Mouse (Mus musculus): ENCODE data around the gene Ush1g. TPM values are rescaled to one million over a fixed set of nuclear protein-coding genes. Genes with fewer than 3 reads are reported as not detected.

Ush1g gene
- polyA plus RNA-seq, 1 experiment from 2014 or later: 0.06 TPM

- Histone ChIP-seq H3K27me3 (ENCODE audit: control insufficient read depth, insufficient read depth, low read length) (peaks cover 20% of the 10 kb centered on the region), H3K4me1 (ENCODE audit: control insufficient read depth, insufficient read depth, low read length) (no peaks in the 10 kb centered on the region; the same call in 1 of the 2 replicates), H3K9me3 (replicated peaks; ENCODE audit: control insufficient read depth, low read length) (no peaks in the 10 kb centered on the region), H3K36me3 (ENCODE audit: control insufficient read depth, insufficient read depth, low read length) (no peaks in the 10 kb centered on the region), H3K4me2 (no peak overlapping the region), H3K9ac (ENCODE audit: low read depth, low read length) (no peak overlapping the region), H3K4me3 (ENCODE audit: low read depth, low read length) (no peak overlapping the region), H3K27ac (ENCODE audit: low read depth, low read length) (0 out of 2 replicates have a peak overlapping the region, but pooled peaks have one; percentile 19)
- 34% methylated on average over 3 of the region's 3 CpGs for WGBS (ENCODE audit: insufficient replicate concordance)
- ATAC-seq (replicated peaks; ENCODE audit: insufficient number of reproducible peaks, low FRiP score, low TSS enrichment): no peak
Measured at GRCm38 (mm10) chr11:115359293-115359692, 37.5 kb upstream of the Ush1g start.

- Histone ChIP-seq H3K27me3 (ENCODE audit: control insufficient read depth, insufficient read depth, low read length) (peaks cover 20% of the 10 kb centered on the region), H3K27ac (ENCODE audit: low read depth, low read length) (no peak overlapping the region), H3K4me1 (ENCODE audit: control insufficient read depth, insufficient read depth, low read length) (no peaks in the 10 kb centered on the region; the same call in 1 of the 2 replicates), H3K4me2 (no peak overlapping the region), H3K9ac (ENCODE audit: low read depth, low read length) (no peak overlapping the region), H3K4me3 (ENCODE audit: low read depth, low read length) (no peak overlapping the region), H3K9me3 (replicated peaks; ENCODE audit: control insufficient read depth, low read length) (no peaks in the 10 kb centered on the region), H3K36me3 (ENCODE audit: control insufficient read depth, insufficient read depth, low read length) (no peaks in the 10 kb centered on the region)
- ATAC-seq (replicated peaks; ENCODE audit: insufficient number of reproducible peaks, low FRiP score, low TSS enrichment): no peak
- 19% methylated on average over 5 of the region's 5 CpGs for WGBS (ENCODE audit: insufficient replicate concordance)
Measured at GRCm38 (mm10) chr11:115358468-115358867, 36.6 kb upstream of the Ush1g start.

DNA sequence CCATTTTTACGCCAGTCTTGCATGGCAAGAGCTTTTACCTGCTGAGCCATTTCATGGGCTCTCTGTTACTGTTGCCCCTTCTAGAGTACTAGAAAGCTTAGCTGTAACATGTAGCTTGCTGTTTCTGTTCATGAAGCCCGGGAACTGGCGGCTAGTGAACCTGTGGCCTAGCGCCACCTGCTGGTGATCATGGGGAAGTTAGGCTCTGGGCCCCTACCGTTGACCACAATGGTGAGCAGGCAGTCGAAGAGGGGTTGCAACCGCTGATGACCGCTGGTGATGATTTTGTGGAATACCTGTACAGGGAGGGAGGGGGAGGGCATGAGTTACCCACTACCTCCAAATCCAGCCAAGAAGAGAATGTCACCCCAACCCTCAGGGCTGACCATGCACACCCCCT is 32.3 kb upstream of the Ush1g start:
- H3K27me3 ChIP-seq (ENCODE audit: control insufficient read depth, insufficient read depth, low read length): peaks cover 23% of the 10 kb centered on the region
- no peak overlapping the region for H3K9ac ChIP-seq (ENCODE audit: low read depth, low read length)
- no peaks in the 10 kb centered on the region; the same call in 1 of the 2 replicates for H3K4me1 ChIP-seq (ENCODE audit: control insufficient read depth, insufficient read depth, low read length)
- no peaks in the 10 kb centered on the region for H3K36me3 ChIP-seq (ENCODE audit: control insufficient read depth, insufficient read depth, low read length)
- ATAC-seq (replicated peaks; ENCODE audit: insufficient number of reproducible peaks, low FRiP score, low TSS enrichment): 0 out of 2 replicates have a peak, but pooled peaks have one; percentile 19
- H3K4me3 ChIP-seq (ENCODE audit: low read depth, low read length): no peak overlapping the region
- no peak overlapping the region for H3K4me2 ChIP-seq
- WGBS (ENCODE audit: insufficient replicate concordance): 9% methylated on average over 8 of the region's 8 CpGs
- H3K27ac ChIP-seq (ENCODE audit: low read depth, low read length): no peak overlapping the region
- H3K9me3 ChIP-seq (replicated peaks; ENCODE audit: control insufficient read depth, low read length): no peaks in the 10 kb centered on the region

DNA sequence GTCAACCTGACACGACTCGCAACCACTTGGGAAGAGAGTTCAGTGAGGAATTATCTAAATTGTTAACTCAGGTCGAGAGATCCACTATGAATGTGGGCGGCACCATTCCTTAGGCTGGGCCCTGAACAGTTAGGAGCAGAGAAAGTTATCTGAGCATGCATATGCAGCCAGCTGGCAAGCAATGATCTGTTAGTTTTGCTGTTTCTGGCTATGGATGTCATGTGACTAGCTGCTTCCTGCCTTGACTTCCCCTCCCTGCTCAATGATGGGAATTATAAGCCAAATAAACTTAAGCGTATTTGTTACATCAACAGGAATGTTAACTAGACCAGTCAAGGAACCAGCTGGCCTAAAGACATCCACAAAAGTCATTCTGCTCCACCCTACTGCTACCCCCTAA is 31.5 kb upstream of the Ush1g start:
- H3K27me3 ChIP-seq (ENCODE audit: control insufficient read depth, insufficient read depth, low read length): peaks cover 27% of the 10 kb centered on the region
- 83% methylated on average over 5 of the region's 5 CpGs for WGBS (ENCODE audit: insufficient replicate concordance)
- H3K36me3 ChIP-seq (ENCODE audit: control insufficient read depth, insufficient read depth, low read length): no peaks in the 10 kb centered on the region
- no peaks in the 10 kb centered on the region for H3K9me3 ChIP-seq (replicated peaks; ENCODE audit: control insufficient read depth, low read length)
- ATAC-seq (replicated peaks; ENCODE audit: insufficient number of reproducible peaks, low FRiP score, low TSS enrichment): no peak
- H3K27ac ChIP-seq (ENCODE audit: low read depth, low read length): no peak overlapping the region
- H3K4me3 ChIP-seq (ENCODE audit: low read depth, low read length): no peak overlapping the region
- no peak overlapping the region for H3K4me2 ChIP-seq
- H3K9ac ChIP-seq (ENCODE audit: low read depth, low read length): no peak overlapping the region
- H3K4me1 ChIP-seq (ENCODE audit: control insufficient read depth, insufficient read depth, low read length): no peaks in the 10 kb centered on the region

DNA sequence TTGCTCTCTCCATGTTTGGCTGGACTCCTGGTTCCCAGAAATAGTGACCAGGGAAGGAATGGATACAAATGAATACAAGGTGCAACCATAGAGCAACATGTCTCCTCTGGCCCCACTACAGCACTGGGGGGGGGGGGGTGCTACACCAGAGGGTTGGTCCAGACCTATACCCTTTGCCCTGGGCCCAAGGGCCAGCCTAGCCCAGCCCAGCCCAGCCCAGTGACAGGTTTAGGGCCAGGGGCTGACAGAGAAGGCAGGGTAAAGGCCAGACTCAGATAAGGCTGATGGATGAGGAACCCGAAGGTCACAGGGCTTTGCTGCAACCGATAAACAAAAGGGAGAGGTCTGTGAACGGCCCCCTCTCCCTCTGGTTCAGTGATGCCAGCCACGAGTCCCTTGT is 28.1 kb upstream of the Ush1g start:
- Histone ChIP-seq H3K4me1 (ENCODE audit: control insufficient read depth, insufficient read depth, low read length) (no peaks in the 10 kb centered on the region), H3K4me3 (ENCODE audit: low read depth, low read length) (no peak overlapping the region), H3K36me3 (ENCODE audit: control insufficient read depth, insufficient read depth, low read length) (no peaks in the 10 kb centered on the region), H3K9me3 (replicated peaks; ENCODE audit: control insufficient read depth, low read length) (no peaks in the 10 kb centered on the region), H3K9ac (ENCODE audit: low read depth, low read length) (no peak overlapping the region), H3K4me2 (no peak overlapping the region), H3K27me3 (ENCODE audit: control insufficient read depth, insufficient read depth, low read length) (peaks cover 39% of the 10 kb centered on the region), H3K27ac (ENCODE audit: low read depth, low read length) (no peak overlapping the region)
- 46% methylated on average over 4 of the region's 4 CpGs for WGBS (ENCODE audit: insufficient replicate concordance)
- ATAC-seq (replicated peaks; ENCODE audit: insufficient number of reproducible peaks, low FRiP score, low TSS enrichment): no peak

DNA sequence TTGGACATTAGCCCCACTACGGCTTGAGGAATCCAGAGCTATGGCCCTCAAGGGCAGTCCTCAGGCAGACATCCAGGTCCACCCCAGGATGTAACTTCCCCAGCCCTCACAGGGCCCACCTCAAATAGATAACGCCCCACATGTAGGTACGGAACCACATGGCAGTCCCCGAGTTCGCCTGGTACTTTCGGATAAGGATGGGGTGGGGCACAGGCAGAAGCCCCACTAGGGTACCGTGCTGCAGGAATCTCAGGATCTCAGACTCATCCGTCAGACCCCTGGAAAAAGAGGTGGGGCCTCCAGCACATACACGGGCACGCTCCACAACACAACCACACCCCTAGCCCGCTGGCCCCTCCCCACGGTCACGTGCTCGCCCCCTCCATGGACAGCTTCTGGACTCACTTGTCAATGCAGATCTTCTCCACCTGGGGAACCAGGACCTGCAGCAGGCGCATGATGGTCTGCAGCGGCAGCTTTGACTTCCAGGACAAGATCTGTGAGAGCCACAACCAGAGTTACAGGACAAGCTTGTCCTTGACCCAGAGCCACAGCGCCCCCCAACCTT is 26.9 kb upstream of the Ush1g start:
- Histone ChIP-seq H3K27me3 (ENCODE audit: control insufficient read depth, insufficient read depth, low read length) (peaks cover 46% of the 10 kb centered on the region), H3K9ac (ENCODE audit: low read depth, low read length) (no peak overlapping the region), H3K4me1 (ENCODE audit: control insufficient read depth, insufficient read depth, low read length) (no peaks in the 10 kb centered on the region), H3K4me2 (peak overlapping the region; percentile 12; the same call in 1 of the 2 replicates), H3K27ac (ENCODE audit: low read depth, low read length) (no peak overlapping the region), H3K9me3 (replicated peaks; ENCODE audit: control insufficient read depth, low read length) (no peaks in the 10 kb centered on the region), H3K36me3 (ENCODE audit: control insufficient read depth, insufficient read depth, low read length) (no peaks in the 10 kb centered on the region), H3K4me3 (ENCODE audit: low read depth, low read length) (no peak overlapping the region)
- 46% methylated on average over 17 of the region's 17 CpGs for WGBS (ENCODE audit: insufficient replicate concordance)
- ATAC-seq (replicated peaks; ENCODE audit: insufficient number of reproducible peaks, low FRiP score, low TSS enrichment): no peak

- Histone ChIP-seq H3K9me3 (replicated peaks; ENCODE audit: control insufficient read depth, low read length) (no peaks in the 10 kb centered on the region), H3K4me2 (no peak overlapping the region), H3K4me1 (ENCODE audit: control insufficient read depth, insufficient read depth, low read length) (no peaks in the 10 kb centered on the region), H3K27me3 (ENCODE audit: control insufficient read depth, insufficient read depth, low read length) (peaks cover 57% of the 10 kb centered on the region), H3K27ac (ENCODE audit: low read depth, low read length) (no peak overlapping the region), H3K36me3 (ENCODE audit: control insufficient read depth, insufficient read depth, low read length) (no peaks in the 10 kb centered on the region), H3K9ac (ENCODE audit: low read depth, low read length) (no peak overlapping the region), H3K4me3 (ENCODE audit: low read depth, low read length) (no peak overlapping the region)
- WGBS (ENCODE audit: insufficient replicate concordance): 32% methylated on average over 7 of the region's 7 CpGs
- no peak for ATAC-seq (replicated peaks; ENCODE audit: insufficient number of reproducible peaks, low FRiP score, low TSS enrichment)
Measured at GRCm38 (mm10) chr11:115345515-115345914, 23.7 kb upstream of the Ush1g start.

- H3K9me3 ChIP-seq (replicated peaks; ENCODE audit: control insufficient read depth, low read length): no peaks in the 10 kb centered on the region
- H3K4me1 ChIP-seq (ENCODE audit: control insufficient read depth, insufficient read depth, low read length): no peaks in the 10 kb centered on the region
- no peak overlapping the region for H3K27ac ChIP-seq (ENCODE audit: low read depth, low read length)
- peaks cover 59% of the 10 kb centered on the region for H3K27me3 ChIP-seq (ENCODE audit: control insufficient read depth, insufficient read depth, low read length)
- no peaks in the 10 kb centered on the region for H3K36me3 ChIP-seq (ENCODE audit: control insufficient read depth, insufficient read depth, low read length)
- H3K4me3 ChIP-seq (ENCODE audit: low read depth, low read length): no peak overlapping the region
- no peak for ATAC-seq (replicated peaks; ENCODE audit: insufficient number of reproducible peaks, low FRiP score, low TSS enrichment)
- 10% methylated on average over 12 of the region's 12 CpGs for WGBS (ENCODE audit: insufficient replicate concordance)
- no peak overlapping the region for H3K9ac ChIP-seq (ENCODE audit: low read depth, low read length)
- no peak overlapping the region; the same call in 1 of the 2 replicates for H3K4me2 ChIP-seq
Measured at GRCm38 (mm10) chr11:115344967-115345366, 23.1 kb upstream of the Ush1g start.

DNA sequence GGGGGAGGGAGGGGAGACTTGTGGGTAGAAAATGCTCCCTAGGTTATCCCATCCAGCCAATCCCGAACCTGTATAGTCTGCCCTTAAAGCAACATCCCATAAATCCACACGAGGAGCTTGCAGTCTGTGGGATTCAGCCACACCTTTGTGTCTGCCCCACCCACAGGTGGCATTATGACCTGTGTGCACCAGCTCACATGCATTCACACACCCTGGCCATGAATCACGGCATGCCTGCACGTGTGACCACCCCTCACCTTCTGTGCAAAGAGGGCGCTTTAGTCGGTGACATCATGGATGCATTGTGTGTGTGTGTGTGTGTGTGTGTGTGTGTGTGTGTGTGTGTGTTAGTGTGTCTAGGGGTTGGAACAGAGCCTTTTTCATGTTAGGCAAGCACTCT is 20.0 kb upstream of the Ush1g start:
- Histone ChIP-seq H3K4me2 (no peak overlapping the region), H3K27ac (ENCODE audit: low read depth, low read length) (no peak overlapping the region), H3K36me3 (ENCODE audit: control insufficient read depth, insufficient read depth, low read length) (no peaks in the 10 kb centered on the region), H3K4me3 (ENCODE audit: low read depth, low read length) (no peak overlapping the region), H3K4me1 (ENCODE audit: control insufficient read depth, insufficient read depth, low read length) (no peaks in the 10 kb centered on the region), H3K9ac (ENCODE audit: low read depth, low read length) (no peak overlapping the region), H3K9me3 (replicated peaks; ENCODE audit: control insufficient read depth, low read length) (no peaks in the 10 kb centered on the region), H3K27me3 (ENCODE audit: control insufficient read depth, insufficient read depth, low read length) (peaks cover 67% of the 10 kb centered on the region)
- no peak for ATAC-seq (replicated peaks; ENCODE audit: insufficient number of reproducible peaks, low FRiP score, low TSS enrichment)
- WGBS (ENCODE audit: insufficient replicate concordance): 58% methylated on average over 6 of the region's 6 CpGs

Measured in heart, embryonic 11.5 days (tissue).